Mouse (Mus musculus) erythroblast, embryonic 14.5 days (primary cell): Measurements from ENCODE around the gene Gdf10.

Experiments
- GATA1 ChIP-seq: IDR thresholded peaks from 2 replicates; pipeline ENCODE4 v1.6.1; 2012; ENCODE audit warnings: low read length, inconsistent platforms, mixed read lengths
- TAL1 ChIP-seq: IDR thresholded peaks from 3 replicates; pipeline ENCODE4 v1.6.1; 2012; ENCODE audit warnings: low read length, inconsistent platforms, mixed read lengths

DNA sequence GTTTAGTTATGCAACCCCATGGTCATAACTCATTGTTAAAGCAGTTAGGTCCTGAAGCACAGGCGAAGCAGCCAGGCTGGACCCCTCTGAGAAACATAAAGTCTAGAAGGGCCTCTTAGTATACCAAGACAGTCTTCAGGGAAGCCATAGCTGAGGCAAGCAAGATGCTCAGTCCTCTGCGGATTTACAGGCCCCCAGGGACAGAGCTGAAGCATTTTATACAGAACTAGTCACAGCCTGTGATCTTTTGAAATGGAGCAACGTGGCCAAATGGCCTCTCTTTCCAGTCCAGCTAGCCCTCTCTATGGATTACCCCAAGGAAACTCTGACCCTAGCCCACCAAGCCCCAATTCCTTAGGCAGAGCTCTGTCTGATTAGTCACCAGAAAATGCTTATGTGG, 41.9 kb upstream of the Gdf10 start:
- TF ChIP-seq GATA1 (no peak), TAL1 (no peak)
